Mouse (Mus musculus) kidney, postnatal 14 days (tissue): ENCODE data around the gene Osbpl2.

Experiments used
- DNase-seq: peaks from one replicate; pipeline ENCODE4 v3.0.0; 2022; ENCODE audit warnings: mixed read lengths

Osbpl2 gene

GRCm38 (mm10) chr2:180118661-180119438 is at the start of gene Osbpl2:
Gene Osbpl2 (plus strand): TSS chr2:180119306.
- peak; percentile 100 for DNase-seq

- DNase-seq, result no peak
Measured at GRCm38 (mm10) chr2:180069770-180070480, 49.2 kb upstream of the Osbpl2 start.

GRCm38 (mm10) chr2:180070481-180071453 is 48.3 kb upstream of the Osbpl2 start, which contains the start of gene Mtg2:
Gene Mtg2 (plus strand): TSS chr2:180070588.
- DNase-seq, result peak; percentile 96

GRCm38 (mm10) chr2:180071671-180072070 is 47.4 kb upstream of the Osbpl2 start:
- DNase-seq, result no peak

- DNase-seq, result no peak
Measured at GRCm38 (mm10) chr2:180072886-180073285, 46.2 kb upstream of the Osbpl2 start.

GRCm38 (mm10) chr2:180077622-180078021 is 41.5 kb upstream of the Osbpl2 start:
- no peak for DNase-seq

GRCm38 (mm10) chr2:180080680-180081079 is 38.4 kb upstream of the Osbpl2 start:
- DNase-seq, result no peak

- DNase-seq, result no peak
Measured at GRCm38 (mm10) chr2:180083063-180083462, 36.0 kb upstream of the Osbpl2 start.

GRCm38 (mm10) chr2:180084565-180084964 is 34.5 kb upstream of the Osbpl2 start:
- no peak for DNase-seq

GRCm38 (mm10) chr2:180085926-180086636 is 33.0 kb upstream of the Osbpl2 start:
- DNase-seq, result no peak

- DNase-seq, result no peak
Measured at GRCm38 (mm10) chr2:180086637-180087027, 32.5 kb upstream of the Osbpl2 start.

GRCm38 (mm10) chr2:180087472-180087871 is 31.6 kb upstream of the Osbpl2 start:
- no peak for DNase-seq

- DNase-seq, result no peak
Measured at GRCm38 (mm10) chr2:180090285-180090684, 28.8 kb upstream of the Osbpl2 start.

- DNase-seq, result no peak
Measured at GRCm38 (mm10) chr2:180095711-180096110, 23.4 kb upstream of the Osbpl2 start.

- DNase-seq, result no peak
Measured at GRCm38 (mm10) chr2:180097585-180097984, 21.5 kb upstream of the Osbpl2 start.

- no peak for DNase-seq
Measured at GRCm38 (mm10) chr2:180098167-180098566, 20.9 kb upstream of the Osbpl2 start.

- no peak for DNase-seq
Measured at GRCm38 (mm10) chr2:180099529-180099928, 19.6 kb upstream of the Osbpl2 start.

- no peak for DNase-seq
Measured at GRCm38 (mm10) chr2:180103151-180103977, 15.7 kb upstream of the Osbpl2 start.

- peak; percentile 92 for DNase-seq
Measured at GRCm38 (mm10) chr2:180103978-180104658, 15.0 kb upstream of the Osbpl2 start, which contains the start of gene Hrh3. Gene Hrh3 (minus strand): TSS chr2:180104488.

- no peak for DNase-seq
Measured at GRCm38 (mm10) chr2:180104659-180105377, 14.3 kb upstream of the Osbpl2 start.
